Mouse (Mus musculus): ENCODE measurements around the gene Samm50. TPM values are rescaled to one million over a fixed set of nuclear protein-coding genes. Genes with fewer than 3 reads are reported as not detected.

Gene Samm50
- polyA plus RNA-seq, 1 experiment from 2014 or later: 79.9 TPM

DNA sequence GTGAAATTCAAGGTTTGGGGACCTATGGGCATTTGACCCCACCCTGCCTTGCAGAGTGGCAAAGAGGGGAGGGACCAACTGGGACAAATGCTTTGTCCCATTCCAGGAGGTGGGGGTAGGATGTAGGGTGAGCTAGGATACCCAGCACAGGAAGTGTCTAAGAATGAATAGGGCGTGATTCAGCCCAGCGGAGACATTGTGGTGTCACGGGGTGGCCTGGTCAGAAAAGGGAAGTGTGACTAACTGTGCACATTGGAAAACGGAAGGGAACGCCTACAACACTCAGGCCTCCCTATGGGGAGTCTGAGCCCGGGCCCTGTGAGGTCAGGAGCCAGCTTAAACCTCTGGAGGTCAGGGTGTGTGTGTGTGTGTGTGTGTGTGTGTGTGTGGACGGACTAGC, 43.6 kb downstream of the Samm50 start:
- Histone ChIP-seq H3K9me3 (ENCODE audit: control insufficient read depth, low read length) (no peaks in the 10 kb centered on the region), H3K9ac (ENCODE audit: low read length) (no peak overlapping the region), H3K36me3 (ENCODE audit: control insufficient read depth, insufficient read depth, low read length) (no peaks in the 10 kb centered on the region), H3K4me3 (ENCODE audit: low read depth, low read length) (no peak overlapping the region), H3K27me3 (ENCODE audit: control insufficient read depth, insufficient read depth, low read length) (no peaks in the 10 kb centered on the region), H3K4me2 (ENCODE audit: low read depth, severe bottlenecking) (no peak overlapping the region), H3K4me1 (ENCODE audit: control insufficient read depth, insufficient read depth, low read length) (peaks cover 33% of the 10 kb centered on the region), H3K27ac (replicated peaks; ENCODE audit: low read depth, low read length) (no peak overlapping the region)
- 93% methylated on average over 7 of the region's 7 CpGs for WGBS
- DNase-seq (ENCODE audit: low spot score): no peak
- ATAC-seq (ENCODE audit: insufficient number of reproducible peaks, low FRiP score, low TSS enrichment, low read depth): no peak

DNA sequence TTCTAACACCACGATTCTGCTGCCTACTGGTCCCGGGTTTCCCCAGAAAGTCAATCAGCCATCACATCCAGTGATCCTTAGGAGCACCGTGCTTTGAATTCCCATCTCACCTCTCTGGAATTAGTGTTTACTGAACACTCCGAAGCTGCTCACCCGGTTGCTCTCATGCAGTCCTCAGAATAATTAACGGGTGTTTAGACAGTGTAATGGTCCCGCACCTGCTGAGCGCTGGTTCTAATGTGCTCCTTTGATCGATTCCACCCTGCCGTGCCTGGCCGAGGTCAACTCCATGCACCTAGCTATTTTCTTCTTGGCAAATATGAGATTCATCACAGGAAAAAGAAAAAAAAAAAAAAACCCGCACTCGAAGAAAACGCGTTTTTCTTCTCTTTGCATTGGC, 46.5 kb downstream of the Samm50 start:
- Histone ChIP-seq H3K9me3 (ENCODE audit: control insufficient read depth, low read length) (no peaks in the 10 kb centered on the region), H3K9ac (ENCODE audit: low read length) (no peak overlapping the region), H3K4me2 (ENCODE audit: low read depth, severe bottlenecking) (0 out of 2 replicates have a peak overlapping the region, but pooled peaks have one; percentile 18), H3K4me1 (ENCODE audit: control insufficient read depth, insufficient read depth, low read length) (peaks cover 23% of the 10 kb centered on the region), H3K27me3 (ENCODE audit: control insufficient read depth, insufficient read depth, low read length) (no peaks in the 10 kb centered on the region), H3K36me3 (ENCODE audit: control insufficient read depth, insufficient read depth, low read length) (no peaks in the 10 kb centered on the region), H3K27ac (replicated peaks; ENCODE audit: low read depth, low read length) (no peak overlapping the region), H3K4me3 (ENCODE audit: low read depth, low read length) (no peak overlapping the region)
- DNase-seq (ENCODE audit: low spot score) (no peak), ATAC-seq (ENCODE audit: insufficient number of reproducible peaks, low FRiP score, low TSS enrichment, low read depth) (no peak)
- 22% methylated on average over 15 of the region's 15 CpGs for WGBS

DNA sequence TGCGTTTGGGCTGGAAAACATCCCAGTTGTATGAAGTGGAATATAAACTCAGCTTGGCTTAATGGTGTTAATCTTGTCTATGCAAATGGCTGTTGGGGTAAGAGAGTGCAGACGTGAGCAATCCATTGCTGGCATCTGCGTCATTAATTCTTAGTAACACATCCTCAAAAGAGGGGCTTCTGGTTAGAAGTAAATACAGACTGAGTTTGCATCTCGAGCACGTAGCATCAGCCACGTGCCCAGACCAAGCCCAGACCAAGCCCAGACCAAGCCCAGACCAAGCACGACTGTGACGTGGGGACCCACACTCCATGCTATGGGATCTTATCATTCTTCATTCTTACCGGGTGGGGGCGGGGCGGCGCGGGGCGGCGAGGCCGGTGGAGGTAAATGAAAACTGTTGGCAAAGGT, 47.0 kb downstream of the Samm50 start:
- H3K36me3 ChIP-seq (ENCODE audit: control insufficient read depth, insufficient read depth, low read length): no peaks in the 10 kb centered on the region
- ATAC-seq (ENCODE audit: insufficient number of reproducible peaks, low FRiP score, low TSS enrichment, low read depth): no peak
- no peaks in the 10 kb centered on the region for H3K27me3 ChIP-seq (ENCODE audit: control insufficient read depth, insufficient read depth, low read length)
- H3K9ac ChIP-seq (ENCODE audit: low read length): no peak overlapping the region
- WGBS: 15% methylated on average over 16 of the region's 16 CpGs
- peak overlapping the region; percentile 18; the same call in 1 of the 2 replicates for H3K4me2 ChIP-seq (ENCODE audit: low read depth, severe bottlenecking)
- peaks cover 23% of the 10 kb centered on the region for H3K4me1 ChIP-seq (ENCODE audit: control insufficient read depth, insufficient read depth, low read length)
- no peak for DNase-seq (ENCODE audit: low spot score)
- H3K27ac ChIP-seq (replicated peaks; ENCODE audit: low read depth, low read length): no peak overlapping the region
- no peak overlapping the region for H3K4me3 ChIP-seq (ENCODE audit: low read depth, low read length)
- H3K9me3 ChIP-seq (ENCODE audit: control insufficient read depth, low read length): no peaks in the 10 kb centered on the region

DNA sequence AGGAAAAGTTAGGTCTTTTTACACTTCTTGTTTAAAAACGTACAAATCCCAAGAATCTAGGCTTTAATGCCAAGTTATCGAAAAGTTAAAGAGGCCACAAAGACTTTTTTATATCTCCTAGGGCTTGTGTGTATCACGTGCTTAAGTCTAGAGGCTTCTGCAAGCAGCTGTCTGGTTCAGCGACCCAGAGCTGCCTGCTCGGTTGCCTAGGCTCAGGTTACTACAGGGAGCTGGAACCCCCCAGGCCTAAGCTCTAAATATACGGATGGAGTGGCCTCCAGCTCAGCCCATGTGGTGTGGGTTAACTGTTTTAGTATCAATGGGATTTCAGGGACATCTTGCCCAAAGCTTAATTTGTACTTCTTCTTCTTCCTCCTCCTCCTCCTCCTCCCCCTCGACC, 49.5 kb downstream of the Samm50 start:
- H3K4me3 ChIP-seq (ENCODE audit: low read depth, low read length): no peak overlapping the region
- H3K27me3 ChIP-seq (ENCODE audit: control insufficient read depth, insufficient read depth, low read length): no peaks in the 10 kb centered on the region
- H3K9me3 ChIP-seq (ENCODE audit: control insufficient read depth, low read length): no peaks in the 10 kb centered on the region
- 22% methylated on average over 7 of the region's 7 CpGs for WGBS
- ATAC-seq (ENCODE audit: insufficient number of reproducible peaks, low FRiP score, low TSS enrichment, low read depth) (peak; percentile 75; the same call in 1 of the 2 replicates), DNase-seq (ENCODE audit: low spot score) (no peak)
- no peak overlapping the region for H3K9ac ChIP-seq (ENCODE audit: low read length)
- H3K4me1 ChIP-seq (ENCODE audit: control insufficient read depth, insufficient read depth, low read length): peaks cover 23% of the 10 kb centered on the region
- H3K27ac ChIP-seq (replicated peaks; ENCODE audit: low read depth, low read length): peak overlapping the region; percentile 42; the same call in 1 of the 2 replicates
- H3K36me3 ChIP-seq (ENCODE audit: control insufficient read depth, insufficient read depth, low read length): no peaks in the 10 kb centered on the region
- no peak overlapping the region for H3K4me2 ChIP-seq (ENCODE audit: low read depth, severe bottlenecking)

DNA sequence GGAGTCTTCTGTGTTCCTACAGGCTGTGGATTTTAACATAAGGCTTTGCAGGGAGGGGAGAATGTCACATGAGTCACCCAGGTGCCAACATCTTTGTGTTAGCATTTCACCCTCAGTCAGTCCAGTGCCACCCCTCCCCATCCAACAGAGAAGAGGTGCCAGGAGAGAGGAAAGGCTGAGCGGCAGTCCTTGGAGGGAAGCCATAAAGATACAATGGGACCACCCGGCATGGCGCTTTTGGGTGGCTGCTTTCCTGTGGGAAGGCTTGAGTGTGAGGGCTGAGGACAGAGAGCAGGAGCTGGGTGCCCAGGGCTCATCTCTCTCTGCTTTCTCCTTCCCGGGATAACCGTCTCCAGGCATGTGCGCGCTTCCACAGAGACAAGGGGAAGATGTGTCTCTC, 53.1 kb downstream of the Samm50 start:
- 82% methylated on average over 7 of the region's 7 CpGs for WGBS
- Histone ChIP-seq H3K36me3 (ENCODE audit: control insufficient read depth, insufficient read depth, low read length) (no peaks in the 10 kb centered on the region), H3K9ac (ENCODE audit: low read length) (no peak overlapping the region), H3K4me2 (ENCODE audit: low read depth, severe bottlenecking) (no peak overlapping the region), H3K4me1 (ENCODE audit: control insufficient read depth, insufficient read depth, low read length) (peaks cover 8% of the 10 kb centered on the region; the same call in 1 of the 2 replicates), H3K4me3 (ENCODE audit: low read depth, low read length) (no peak overlapping the region), H3K9me3 (ENCODE audit: control insufficient read depth, low read length) (peaks cover 4% of the 10 kb centered on the region; the same call in 1 of the 2 replicates), H3K27ac (replicated peaks; ENCODE audit: low read depth, low read length) (no peak overlapping the region), H3K27me3 (ENCODE audit: control insufficient read depth, insufficient read depth, low read length) (no peaks in the 10 kb centered on the region)
- DNase-seq (ENCODE audit: low spot score) (no peak), ATAC-seq (ENCODE audit: insufficient number of reproducible peaks, low FRiP score, low TSS enrichment, low read depth) (no peak)

DNA sequence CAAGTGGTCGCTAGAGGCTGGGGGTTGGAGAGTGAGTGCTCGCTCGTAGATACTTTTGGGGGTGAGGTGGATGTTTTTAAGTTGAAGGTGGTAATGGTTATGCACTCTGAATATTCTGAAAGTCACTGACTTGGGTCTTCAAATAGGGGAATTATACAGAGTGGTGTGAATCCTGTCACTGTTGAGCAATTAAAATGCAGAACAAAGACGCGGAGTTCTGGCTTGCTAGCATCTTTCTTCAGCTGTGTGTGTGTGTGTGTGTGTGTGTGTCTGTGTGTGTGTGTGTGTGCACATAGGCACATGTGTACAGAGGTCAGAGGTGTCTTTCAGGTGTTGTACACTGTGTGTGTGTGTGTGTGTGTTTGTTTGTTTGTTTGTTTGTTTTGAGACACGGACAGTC, 54.2 kb downstream of the Samm50 start:
- peaks cover 4% of the 10 kb centered on the region; the same call in 1 of the 2 replicates for H3K9me3 ChIP-seq (ENCODE audit: control insufficient read depth, low read length)
- H3K4me2 ChIP-seq (ENCODE audit: low read depth, severe bottlenecking): no peak overlapping the region
- DNase-seq (ENCODE audit: low spot score) (no peak), ATAC-seq (ENCODE audit: insufficient number of reproducible peaks, low FRiP score, low TSS enrichment, low read depth) (no peak)
- WGBS: 92% methylated on average over 6 of the region's 6 CpGs
- no peak overlapping the region for H3K4me3 ChIP-seq (ENCODE audit: low read depth, low read length)
- no peak overlapping the region for H3K9ac ChIP-seq (ENCODE audit: low read length)
- no peaks in the 10 kb centered on the region for H3K36me3 ChIP-seq (ENCODE audit: control insufficient read depth, insufficient read depth, low read length)
- H3K27ac ChIP-seq (replicated peaks; ENCODE audit: low read depth, low read length): no peak overlapping the region
- no peaks in the 10 kb centered on the region for H3K27me3 ChIP-seq (ENCODE audit: control insufficient read depth, insufficient read depth, low read length)
- H3K4me1 ChIP-seq (ENCODE audit: control insufficient read depth, insufficient read depth, low read length): peaks cover 5% of the 10 kb centered on the region; the same call in 1 of the 2 replicates

DNA sequence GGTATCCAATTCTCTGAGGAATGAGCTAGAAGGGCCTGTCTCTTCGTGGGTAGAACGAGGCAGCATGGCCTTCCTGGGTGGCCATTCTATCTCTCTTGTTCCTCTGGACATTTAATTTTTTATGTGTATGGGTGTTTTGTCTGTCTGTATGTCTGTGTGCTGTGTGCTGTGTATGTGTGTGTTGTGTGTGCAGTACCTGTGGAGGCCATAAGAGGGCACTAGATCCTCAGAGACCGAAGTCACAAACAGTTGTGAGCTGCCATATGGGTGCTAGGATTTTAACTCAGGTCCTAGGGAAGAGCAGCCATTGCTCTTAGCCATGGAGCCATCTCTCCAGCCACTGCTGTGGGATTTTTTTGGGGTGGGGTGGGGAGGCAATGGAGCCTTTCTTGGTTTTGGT, 55.3 kb downstream of the Samm50 start:
- Histone ChIP-seq H3K36me3 (ENCODE audit: control insufficient read depth, insufficient read depth, low read length) (no peaks in the 10 kb centered on the region), H3K9me3 (ENCODE audit: control insufficient read depth, low read length) (peaks cover 4% of the 10 kb centered on the region; the same call in 1 of the 2 replicates), H3K4me1 (ENCODE audit: control insufficient read depth, insufficient read depth, low read length) (no peaks in the 10 kb centered on the region), H3K27me3 (ENCODE audit: control insufficient read depth, insufficient read depth, low read length) (no peaks in the 10 kb centered on the region), H3K4me3 (ENCODE audit: low read depth, low read length) (no peak overlapping the region), H3K4me2 (ENCODE audit: low read depth, severe bottlenecking) (no peak overlapping the region), H3K9ac (ENCODE audit: low read length) (no peak overlapping the region), H3K27ac (replicated peaks; ENCODE audit: low read depth, low read length) (no peak overlapping the region)
- DNase-seq (ENCODE audit: low spot score) (no peak), ATAC-seq (ENCODE audit: insufficient number of reproducible peaks, low FRiP score, low TSS enrichment, low read depth) (no peak)
- WGBS: 92% methylated on average over 3 of the region's 3 CpGs

DNA sequence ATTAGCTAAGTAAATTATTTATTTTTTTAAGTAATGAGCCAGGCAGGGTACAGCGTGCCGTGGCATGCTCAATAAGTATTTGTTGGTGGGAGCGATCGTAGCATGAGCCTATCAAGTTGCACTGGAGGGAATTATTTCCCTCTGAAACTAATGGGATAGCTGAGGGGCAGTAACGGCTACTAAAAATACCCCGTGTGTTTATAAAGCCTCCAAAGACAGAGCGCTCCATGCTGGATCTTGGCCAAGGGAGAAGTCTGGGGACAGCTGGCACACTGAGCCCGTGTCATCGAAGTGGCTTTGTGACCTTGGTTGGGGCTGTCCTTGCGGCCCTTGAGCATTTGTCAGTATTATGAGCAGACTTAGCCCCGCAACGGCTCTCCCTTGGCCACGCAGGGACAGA, 59.2 kb downstream of the Samm50 start:
- DNase-seq (ENCODE audit: low spot score): no peak
- no peak for ATAC-seq (ENCODE audit: insufficient number of reproducible peaks, low FRiP score, low TSS enrichment, low read depth)
- H3K27me3 ChIP-seq (ENCODE audit: control insufficient read depth, insufficient read depth, low read length): no peaks in the 10 kb centered on the region
- H3K4me3 ChIP-seq (ENCODE audit: low read depth, low read length): no peak overlapping the region
- H3K36me3 ChIP-seq (ENCODE audit: control insufficient read depth, insufficient read depth, low read length): no peaks in the 10 kb centered on the region
- no peak overlapping the region; the same call in 1 of the 2 replicates for H3K27ac ChIP-seq (replicated peaks; ENCODE audit: low read depth, low read length)
- H3K9ac ChIP-seq (ENCODE audit: low read length): no peak overlapping the region
- 0 out of 2 replicates have a peak, but pooled peaks cover 2% of the 10 kb centered on the region for H3K4me1 ChIP-seq (ENCODE audit: control insufficient read depth, insufficient read depth, low read length)
- H3K9me3 ChIP-seq (ENCODE audit: control insufficient read depth, low read length): peaks cover 4% of the 10 kb centered on the region; the same call in 1 of the 2 replicates
- 67% methylated on average over 13 of the region's 13 CpGs for WGBS
- H3K4me2 ChIP-seq (ENCODE audit: low read depth, severe bottlenecking): no peak overlapping the region

DNA sequence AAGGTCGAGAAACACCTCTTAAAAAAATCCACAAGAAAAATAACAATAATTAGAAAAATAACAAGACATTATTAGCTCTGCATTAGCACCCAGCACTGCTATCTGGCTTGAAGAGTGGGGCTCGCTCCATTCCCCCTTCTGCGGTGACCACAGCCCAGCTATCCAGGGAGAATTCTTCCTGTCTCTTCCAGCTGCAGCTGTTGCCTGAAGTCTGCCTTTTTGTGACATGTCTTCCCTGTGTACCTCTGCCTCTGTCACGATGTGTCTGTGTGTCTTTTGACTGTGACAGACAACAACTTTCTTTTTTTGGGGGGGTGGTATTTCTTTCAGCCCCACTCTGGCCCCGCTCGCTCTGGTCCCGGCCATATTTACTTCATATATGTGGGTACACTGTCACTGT, 60.6 kb downstream of the Samm50 start:
- no peak for DNase-seq (ENCODE audit: low spot score)
- H3K9me3 ChIP-seq (ENCODE audit: control insufficient read depth, low read length): no peaks in the 10 kb centered on the region; the same call in 1 of the 2 replicates
- WGBS: 91% methylated on average over 7 of the region's 7 CpGs
- no peak overlapping the region for H3K4me3 ChIP-seq (ENCODE audit: low read depth, low read length)
- no peak overlapping the region for H3K4me2 ChIP-seq (ENCODE audit: low read depth, severe bottlenecking)
- no peak overlapping the region for H3K27ac ChIP-seq (replicated peaks; ENCODE audit: low read depth, low read length)
- H3K9ac ChIP-seq (ENCODE audit: low read length): no peak overlapping the region
- ATAC-seq (ENCODE audit: insufficient number of reproducible peaks, low FRiP score, low TSS enrichment, low read depth): no peak
- no peaks in the 10 kb centered on the region for H3K36me3 ChIP-seq (ENCODE audit: control insufficient read depth, insufficient read depth, low read length)
- H3K4me1 ChIP-seq (ENCODE audit: control insufficient read depth, insufficient read depth, low read length): peaks cover 2% of the 10 kb centered on the region; the same call in 1 of the 2 replicates
- no peaks in the 10 kb centered on the region for H3K27me3 ChIP-seq (ENCODE audit: control insufficient read depth, insufficient read depth, low read length)

Measured in limb, embryonic 11.5 days (tissue).